Mouse (Mus musculus) stomach, embryonic 14.5 days (tissue): ENCODE results near the gene Glrb. TPM values are rescaled to one million over a fixed set of nuclear protein-coding genes. Genes with fewer than 3 reads are reported as not detected.

Experiments used
- ATAC-seq: fragments of 200-750 bp; cut with Nextera tagmentation; 2 replicates; pipeline ENCODE4 v1.8.0; 2017; ENCODE audit warnings: low read depth, moderate TSS enrichment; ENCODE audit not compliant: insufficient number of reproducible peaks, insufficient read depth, low FRiP score
- H3K27ac ChIP-seq: fragments of 300-500 bp; sonication (generic); 2 replicates; pipeline ENCODE4 v1.5.1; 2014; ENCODE audit warnings: mild to moderate bottlenecking, low read length, moderate library complexity, mixed read lengths
- H3K27me3 ChIP-seq: fragments of 300-500 bp; sonication (generic); 2 replicates; pipeline ENCODE4 v1.6.1; 2014; ENCODE audit warnings: low read length, control low read depth, mixed read lengths; ENCODE audit not compliant: control insufficient read depth, insufficient read depth
- H3K36me3 ChIP-seq: fragments of 300-500 bp; sonication (generic); 2 replicates; pipeline ENCODE4 v1.6.1; 2014; ENCODE audit warnings: mild to moderate bottlenecking, control low read depth, low read length, moderate library complexity, mixed read lengths; ENCODE audit not compliant: control insufficient read depth, insufficient read depth
- H3K4me1 ChIP-seq: fragments of 300-500 bp; sonication (generic); 2 replicates; pipeline ENCODE4 v1.6.1; 2014; ENCODE audit warnings: low read length, control low read depth, mixed read lengths; ENCODE audit not compliant: control insufficient read depth, insufficient read depth
- H3K4me2 ChIP-seq: fragments of 300-500 bp; sonication (generic); replicated peaks from 2 replicates; pipeline ENCODE4 v1.6.1; 2014; ENCODE audit warnings: low read depth, low read length, control low read depth
- H3K4me3 ChIP-seq: fragments of 300-500 bp; sonication (generic); 2 replicates; pipeline ENCODE4 v1.5.1; 2014; ENCODE audit warnings: low read depth, low read length, control low read depth
- H3K9ac ChIP-seq: fragments of 300-500 bp; sonication (generic); replicated peaks from 2 replicates; pipeline ENCODE4 v1.6.1; 2014; ENCODE audit warnings: low read depth, mild to moderate bottlenecking, control low read depth, low read length, moderate library complexity, mixed read lengths
- H3K9me3 ChIP-seq: fragments of 300-500 bp; sonication (generic); 2 replicates; pipeline ENCODE4 v1.6.1; 2016; ENCODE audit warnings: low read depth, low read length, control low read depth; ENCODE audit not compliant: control insufficient read depth
- WGBS: fragments of 180-500 bp; shearing (Covaris S2); extraction: QIAGEN DNeasy Blood & Tissue Kit; methylation state at CpG from one replicate; pipeline ENCODE4 v1.1.7; 2014; 5-methylcytosine and 5-hydroxymethylcytosine counted together
- polyA plus RNA-seq: library from polyadenylated mRNA; unstranded; fragments of >200 nt; fragmentation: Nextera tagmentation; extraction: Ambion mirVana; gene quantifications from 2 replicates; pipeline ENCODE4 v1.2.1, GENCODE M21; 2014

Glrb gene
- 3.0 and 4.0 TPM in 2 replicates for polyA plus RNA-seq

DNA sequence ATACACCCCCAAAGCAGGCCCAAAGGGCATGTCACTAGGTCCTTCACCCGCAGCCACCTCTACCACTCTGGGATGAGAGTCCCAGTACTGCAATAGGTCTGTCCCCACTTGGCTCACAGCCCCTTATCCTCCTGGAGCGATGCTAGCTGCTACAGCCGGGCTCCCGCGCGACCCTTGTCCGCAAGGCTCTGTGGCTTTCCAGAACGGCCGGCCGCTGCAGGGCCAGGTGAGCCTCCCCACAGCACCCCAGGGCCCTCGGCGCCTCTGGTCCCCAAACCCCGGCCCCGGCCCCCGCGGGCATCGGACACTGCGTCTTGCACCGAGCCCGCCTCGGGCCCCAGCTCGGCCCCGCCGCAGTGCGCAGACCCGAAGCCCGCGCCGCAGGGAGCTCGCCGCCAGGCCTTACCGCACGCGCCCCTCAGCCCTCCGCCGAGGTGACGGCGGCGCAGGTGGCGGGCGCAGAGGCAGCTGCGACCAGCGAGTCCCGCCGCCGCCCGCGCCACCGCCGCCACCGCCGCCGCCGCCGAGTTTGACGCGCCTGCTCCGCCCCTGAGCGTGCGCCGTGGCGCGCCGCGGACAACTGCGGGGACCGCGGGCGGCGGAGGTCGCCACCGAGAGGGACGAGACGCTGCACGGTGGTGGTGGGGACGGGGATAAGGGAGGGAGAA is at the start of gene Glrb:
Gene Glrb (minus strand): TSS at position 550 of the 668 bp plus-strand sequence.
- Histone ChIP-seq H3K27ac (no peak within 1 kb of the TSS), H3K9ac (peak within 1 kb of the TSS; percentile 38), H3K9me3 (no peaks in the 10 kb centered on the region), H3K4me1 (no peaks in the 10 kb centered on the region), H3K4me3 (peak within 1 kb of the TSS; percentile 66), H3K36me3 (no peaks in the 10 kb centered on the region), H3K4me2 (peak within 1 kb of the TSS; percentile 88), H3K27me3 (no peaks in the 10 kb centered on the region)
- peak; percentile 78 for ATAC-seq
- WGBS, result 1% methylated on average over 76 of the region's 76 CpGs

GRCm38 (mm10) chr3:80959965-80960364 is 46.5 kb upstream of the Glrb start:
- H3K9ac ChIP-seq, result no peak overlapping the region
- no peaks in the 10 kb centered on the region for H3K36me3 ChIP-seq
- H3K27me3 ChIP-seq, result no peaks in the 10 kb centered on the region
- no peak overlapping the region for H3K4me2 ChIP-seq
- no peak for ATAC-seq
- no peaks in the 10 kb centered on the region for H3K9me3 ChIP-seq
- no peak overlapping the region for H3K27ac ChIP-seq
- H3K4me3 ChIP-seq, result no peak overlapping the region
- no peaks in the 10 kb centered on the region for H3K4me1 ChIP-seq

DNA sequence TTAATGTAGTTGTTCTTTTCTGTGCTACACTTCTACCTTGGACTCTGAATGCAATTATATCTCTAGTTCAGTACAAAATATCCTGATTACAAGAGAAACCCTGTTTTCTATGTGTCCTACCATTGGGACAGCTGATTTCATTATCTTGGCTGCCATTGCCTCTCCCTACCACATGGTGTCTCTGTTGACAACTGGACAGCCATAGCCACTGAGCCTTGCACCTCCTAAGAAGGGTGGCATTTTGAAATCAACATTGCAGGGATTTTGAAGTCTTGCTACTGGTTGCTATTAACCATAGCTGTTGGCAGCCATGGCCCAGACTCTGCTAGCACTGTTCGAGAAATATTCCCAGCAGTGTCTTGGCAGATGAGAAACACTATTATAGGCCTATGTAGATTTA is 45.1 kb upstream of the Glrb start:
- peak; percentile 63; the same call in 1 of the 2 replicates for ATAC-seq
- Histone ChIP-seq H3K4me2 (no peak overlapping the region), H3K9me3 (no peaks in the 10 kb centered on the region), H3K27ac (no peak overlapping the region), H3K9ac (no peak overlapping the region), H3K4me3 (no peak overlapping the region), H3K36me3 (no peaks in the 10 kb centered on the region), H3K4me1 (no peaks in the 10 kb centered on the region), H3K27me3 (no peaks in the 10 kb centered on the region)
- 24% methylated on average over 1 of the region's 1 CpGs for WGBS

GRCm38 (mm10) chr3:80913779-80914284 is 372 bp upstream of the Glrb start:
- Histone ChIP-seq H3K4me1 (no peaks in the 10 kb centered on the region), H3K9ac (peak overlapping the region; percentile 38), H3K9me3 (no peaks in the 10 kb centered on the region), H3K27ac (no peak overlapping the region), H3K4me2 (peak overlapping the region; percentile 88), H3K36me3 (no peaks in the 10 kb centered on the region), H3K27me3 (no peaks in the 10 kb centered on the region), H3K4me3 (peak overlapping the region; percentile 66)
- 26% methylated on average over 6 of the region's 6 CpGs for WGBS
- no peak for ATAC-seq

- no peak for ATAC-seq
- no peaks in the 10 kb centered on the region for H3K36me3 ChIP-seq
- no peaks in the 10 kb centered on the region for H3K9me3 ChIP-seq
- H3K4me3 ChIP-seq, result no peak overlapping the region
- 73% methylated on average over 5 of the region's 5 CpGs for WGBS
- H3K4me1 ChIP-seq, result peaks cover 3% of the 10 kb centered on the region; the same call in 1 of the 2 replicates
- no peak overlapping the region for H3K9ac ChIP-seq
- no peak overlapping the region for H3K4me2 ChIP-seq
- H3K27ac ChIP-seq, result no peak overlapping the region
- no peaks in the 10 kb centered on the region for H3K27me3 ChIP-seq
Observed at GRCm38 (mm10) chr3:80894745-80895480, 18.5 kb downstream of the Glrb start.

DNA sequence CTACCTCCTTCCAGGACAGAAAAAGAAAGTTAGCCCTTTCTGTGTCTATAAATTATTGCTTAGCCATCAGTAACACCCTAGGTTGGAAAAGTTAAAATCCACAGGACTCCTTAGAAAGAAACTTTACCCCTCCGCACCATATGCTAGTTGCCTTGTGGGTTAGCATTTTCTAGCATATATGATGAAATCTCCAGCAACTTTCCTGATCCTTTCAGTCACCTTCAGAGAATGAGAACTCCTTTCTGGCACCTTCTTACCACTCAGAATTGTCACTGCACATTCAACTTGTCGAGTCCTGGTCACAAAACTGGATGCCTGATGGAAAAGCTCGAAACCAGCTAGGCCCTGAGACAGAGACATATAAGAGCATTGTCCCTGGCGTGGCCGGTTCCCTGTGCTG is 19.1 kb downstream of the Glrb start:
- no peaks in the 10 kb centered on the region for H3K36me3 ChIP-seq
- no peak for ATAC-seq
- H3K4me1 ChIP-seq, result peaks cover 3% of the 10 kb centered on the region; the same call in 1 of the 2 replicates
- no peak overlapping the region for H3K27ac ChIP-seq
- H3K4me3 ChIP-seq, result no peak overlapping the region
- no peak overlapping the region for H3K9ac ChIP-seq
- H3K4me2 ChIP-seq, result no peak overlapping the region
- no peaks in the 10 kb centered on the region for H3K27me3 ChIP-seq
- WGBS, result 91% methylated on average over 5 of the region's 5 CpGs
- H3K9me3 ChIP-seq, result no peaks in the 10 kb centered on the region

DNA sequence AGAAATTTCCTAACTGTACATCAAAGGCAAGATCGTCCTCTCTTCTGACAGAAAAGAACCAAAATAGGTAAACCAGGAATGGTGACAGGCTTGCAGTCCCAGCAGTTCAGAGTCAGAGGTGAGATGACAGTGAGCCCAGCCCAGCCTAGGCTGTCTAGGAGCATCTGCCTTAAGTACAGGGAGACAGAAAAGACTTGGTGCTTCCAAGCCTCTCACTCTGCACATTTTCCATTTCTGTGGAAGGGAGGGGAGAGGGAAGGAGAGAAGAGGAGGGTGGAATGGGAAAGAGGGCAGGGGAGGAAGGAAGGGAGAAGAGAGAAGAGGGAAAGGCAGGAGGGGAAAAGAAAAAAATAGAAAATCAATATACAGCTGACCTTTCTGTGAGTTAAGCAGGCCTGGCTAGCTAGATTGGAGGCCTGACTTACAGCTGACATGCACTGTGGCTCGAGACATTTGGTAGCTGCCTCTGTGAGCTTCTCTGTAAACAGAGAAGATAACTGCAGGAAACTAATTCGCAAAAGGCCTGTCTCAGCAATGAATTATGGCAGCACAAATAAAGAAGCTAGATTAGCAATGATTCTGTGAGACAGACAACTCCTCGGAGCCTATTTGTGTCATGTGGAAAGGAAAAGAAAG is 20.3 kb downstream of the Glrb start:
- WGBS, result 33% methylated on average over 4 of the region's 4 CpGs

GRCm38 (mm10) chr3:80891087-80891486 is 22.4 kb downstream of the Glrb start:
- H3K4me3 ChIP-seq, result no peak overlapping the region
- no peak overlapping the region for H3K4me2 ChIP-seq
- 40% methylated on average over 4 of the region's 4 CpGs for WGBS
- H3K27ac ChIP-seq, result no peak overlapping the region
- H3K9me3 ChIP-seq, result no peaks in the 10 kb centered on the region
- H3K9ac ChIP-seq, result no peak overlapping the region
- H3K4me1 ChIP-seq, result peaks cover 3% of the 10 kb centered on the region; the same call in 1 of the 2 replicates
- no peak for ATAC-seq
- H3K27me3 ChIP-seq, result no peaks in the 10 kb centered on the region
- H3K36me3 ChIP-seq, result no peaks in the 10 kb centered on the region

More for the DNA sequence above, 20.3 kb downstream of the Glrb start:
- Histone ChIP-seq H3K9ac (no peak overlapping the region), H3K4me2 (no peak overlapping the region), H3K4me3 (no peak overlapping the region), H3K4me1 (peaks cover 3% of the 10 kb centered on the region; the same call in 1 of the 2 replicates), H3K27me3 (no peaks in the 10 kb centered on the region), H3K9me3 (no peaks in the 10 kb centered on the region), H3K36me3 (no peaks in the 10 kb centered on the region), H3K27ac (no peak overlapping the region)
- ATAC-seq, result no peak
